Mouse (Mus musculus): ENCODE measurements around the gene Asb3. TPM values are rescaled to one million over a fixed set of nuclear protein-coding genes. Genes with fewer than 3 reads are reported as not detected.
"Not testable (repeated sequence)": the region's sequence is repeated elsewhere in the genome, so short reads cannot be mapped to it uniquely, and the experiment has no call there.

Asb3 gene
- polyA plus RNA-seq, 1 experiment from 2014 or later: 24.4 TPM

- 0 out of 2 replicates have a peak, but pooled peaks cover 2% of the 10 kb centered on the region for H3K36me3 ChIP-seq
- no peak overlapping the region for H3K9ac ChIP-seq
- H3K9me3 ChIP-seq: no peaks in the 10 kb centered on the region
- 0 out of 2 replicates have a peak, but pooled peaks cover 4% of the 10 kb centered on the region for H3K4me1 ChIP-seq (replicated peaks)
- H3K27ac ChIP-seq: no peak overlapping the region
- no peaks in the 10 kb centered on the region for H3K27me3 ChIP-seq (replicated peaks)
- H3K4me2 ChIP-seq (replicated peaks): peak overlapping the region; percentile 59
- WGBS: 38% methylated on average over 5 of the region's 5 CpGs
- no peak for ATAC-seq
- H3K4me3 ChIP-seq (replicated peaks): peak overlapping the region; percentile 81
Measured at GRCm38 (mm10) chr11:30952829-30953228, 67.6 kb downstream of the Asb3 start.

GRCm38 (mm10) chr11:30953469-30954154 is 68.4 kb downstream of the Asb3 start:
- H3K36me3 ChIP-seq: 0 out of 2 replicates have a peak, but pooled peaks cover 2% of the 10 kb centered on the region
- under 1% methylated on average over 23 of the region's 32 CpGs for WGBS
- H3K9me3 ChIP-seq: no peaks in the 10 kb centered on the region
- 0 out of 2 replicates have a peak, but pooled peaks cover 4% of the 10 kb centered on the region for H3K4me1 ChIP-seq (replicated peaks)
- peak overlapping the region; percentile 73 for H3K27ac ChIP-seq
- H3K27me3 ChIP-seq (replicated peaks): no peaks in the 10 kb centered on the region
- peak overlapping the region; percentile 86 for H3K9ac ChIP-seq
- peak overlapping the region; percentile 59 for H3K4me2 ChIP-seq (replicated peaks)
- peak; percentile 91 for ATAC-seq
- peak overlapping the region; percentile 81 for H3K4me3 ChIP-seq (replicated peaks)

- Histone ChIP-seq H3K9ac (peak within 1 kb of the TSS; percentile 86), H3K9me3 (no peaks in the 10 kb centered on the region), H3K27ac (peak within 1 kb of the TSS; percentile 77), H3K4me1 (replicated peaks) (0 out of 2 replicates have a peak, but pooled peaks cover 4% of the 10 kb centered on the region), H3K4me2 (replicated peaks) (peak within 1 kb of the TSS; percentile 68), H3K4me3 (replicated peaks) (peak within 1 kb of the TSS; percentile 81), H3K36me3 (no peaks in the 10 kb centered on the region), H3K27me3 (replicated peaks) (no peaks in the 10 kb centered on the region)
- under 1% methylated on average over 40 of the region's 40 CpGs for WGBS
- ATAC-seq: peak; percentile 99
Measured at GRCm38 (mm10) chr11:30954279-30954725, 69.1 kb downstream of the Asb3 start, which contains the start of gene Erlec1. Gene Erlec1, minus strand, starts transcription at chr11:30954335.

GRCm38 (mm10) chr11:30985237-30985636 is 100.0 kb downstream of the Asb3 start:
- Histone ChIP-seq H3K4me1 (replicated peaks) (no peaks in the 10 kb centered on the region), H3K4me3 (replicated peaks) (no peak overlapping the region), H3K27ac (no peak overlapping the region), H3K36me3 (no peaks in the 10 kb centered on the region), H3K27me3 (replicated peaks) (no peaks in the 10 kb centered on the region), H3K9me3 (no peaks in the 10 kb centered on the region), H3K9ac (no peak overlapping the region), H3K4me2 (replicated peaks) (no peak overlapping the region; the same call in 1 of the 2 replicates)
- ATAC-seq: no peak
- 43% methylated on average over 2 of the region's 2 CpGs for WGBS

DNA sequence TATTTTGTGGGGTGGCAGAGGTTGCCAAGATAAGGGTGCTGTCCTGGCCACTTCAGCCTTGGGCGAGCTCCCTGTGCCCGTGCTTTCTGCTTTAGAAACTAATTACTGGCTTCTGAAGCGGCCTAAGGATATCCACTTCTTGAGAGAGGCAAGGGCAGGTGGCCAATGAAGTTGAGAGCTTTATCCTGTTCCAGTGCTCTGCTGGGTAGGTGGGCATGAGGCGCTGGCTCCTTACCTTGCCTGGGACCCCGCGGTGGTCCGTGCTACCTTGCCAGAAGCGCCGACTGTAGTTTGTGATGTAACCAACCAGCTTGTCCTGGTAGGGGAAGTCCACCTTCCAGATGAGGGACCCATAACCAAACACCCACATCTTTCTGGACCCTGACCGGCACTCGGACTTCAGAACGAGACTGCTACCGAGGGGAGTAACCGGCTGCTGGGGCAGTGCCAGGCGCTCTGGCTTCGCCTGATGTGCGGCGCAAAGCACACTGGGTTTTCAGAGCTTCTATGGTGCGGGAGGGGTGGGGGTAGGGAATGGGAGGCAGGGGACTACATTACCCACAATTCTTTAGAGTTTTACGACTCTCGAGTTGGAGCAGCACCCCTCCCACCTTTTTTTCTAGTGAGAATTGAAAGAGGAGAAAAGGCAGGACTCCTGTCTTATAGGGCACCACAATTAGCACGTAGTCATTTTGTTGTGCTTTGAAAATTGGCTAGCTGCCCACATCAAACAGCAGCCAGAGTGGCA is 100.8 kb downstream of the Asb3 start, which contains the start of gene Chac2:
Gene Chac2, minus strand, starts transcription at position 474 of the 748 bp plus-strand sequence.
- H3K4me3 ChIP-seq (replicated peaks): peak within 1 kb of the TSS; percentile 60
- peak; percentile 99 for ATAC-seq
- H3K27me3 ChIP-seq (replicated peaks): no peaks in the 10 kb centered on the region
- H3K4me1 ChIP-seq (replicated peaks): no peaks in the 10 kb centered on the region
- H3K9me3 ChIP-seq: no peaks in the 10 kb centered on the region
- 2% methylated on average over 22 of the region's 22 CpGs for WGBS
- H3K9ac ChIP-seq: peak within 1 kb of the TSS; percentile 72
- no peaks in the 10 kb centered on the region for H3K36me3 ChIP-seq
- H3K4me2 ChIP-seq (replicated peaks): peak within 1 kb of the TSS; percentile 75
- peak within 1 kb of the TSS; percentile 37 for H3K27ac ChIP-seq

- no peaks in the 10 kb centered on the region for H3K27me3 ChIP-seq (replicated peaks)
- no peaks in the 10 kb centered on the region for H3K36me3 ChIP-seq
- peak overlapping the region; percentile 37 for H3K27ac ChIP-seq
- peak overlapping the region; percentile 60 for H3K4me3 ChIP-seq (replicated peaks)
- 2% methylated on average over 2 of the region's 2 CpGs for WGBS
- no peak overlapping the region; the same call in 1 of the 2 replicates for H3K9ac ChIP-seq
- H3K4me1 ChIP-seq (replicated peaks): no peaks in the 10 kb centered on the region
- peak overlapping the region; percentile 75 for H3K4me2 ChIP-seq (replicated peaks)
- peak; percentile 86 for ATAC-seq
- H3K9me3 ChIP-seq: no peaks in the 10 kb centered on the region
Measured at GRCm38 (mm10) chr11:30986625-30987017, 101.4 kb downstream of the Asb3 start.

GRCm38 (mm10) chr11:30996670-30997069 is 111.5 kb downstream of the Asb3 start:
- Histone ChIP-seq H3K4me3 (replicated peaks) (no peak overlapping the region), H3K36me3 (no peaks in the 10 kb centered on the region), H3K27me3 (replicated peaks) (no peaks in the 10 kb centered on the region), H3K9me3 (no peaks in the 10 kb centered on the region), H3K4me1 (replicated peaks) (no peaks in the 10 kb centered on the region), H3K9ac (no peak overlapping the region), H3K4me2 (replicated peaks) (no peak overlapping the region), H3K27ac (no peak overlapping the region)
- ATAC-seq: no peak
- 86% methylated on average over 3 of the region's 3 CpGs for WGBS

GRCm38 (mm10) chr11:30998199-30998598 is 113.0 kb downstream of the Asb3 start:
- H3K4me2 ChIP-seq (replicated peaks): no peak overlapping the region
- H3K27ac ChIP-seq: no peak overlapping the region
- H3K9ac ChIP-seq: no peak overlapping the region
- no peak; the same call in 1 of the 2 replicates for ATAC-seq
- H3K27me3 ChIP-seq (replicated peaks): no peaks in the 10 kb centered on the region
- H3K4me1 ChIP-seq (replicated peaks): no peaks in the 10 kb centered on the region
- H3K9me3 ChIP-seq: no peaks in the 10 kb centered on the region
- no peaks in the 10 kb centered on the region for H3K36me3 ChIP-seq
- 96% methylated on average over 5 of the region's 5 CpGs for WGBS
- no peak overlapping the region for H3K4me3 ChIP-seq (replicated peaks)

- Histone ChIP-seq H3K9me3 (no peaks in the 10 kb centered on the region), H3K27ac (no peak overlapping the region), H3K4me1 (replicated peaks) (no peaks in the 10 kb centered on the region), H3K4me2 (replicated peaks) (no peak overlapping the region), H3K36me3 (no peaks in the 10 kb centered on the region), H3K27me3 (replicated peaks) (no peaks in the 10 kb centered on the region), H3K9ac (no peak overlapping the region), H3K4me3 (replicated peaks) (no peak overlapping the region)
- WGBS: 74% methylated on average over 2 of the region's 2 CpGs
- ATAC-seq: no peak
Measured at GRCm38 (mm10) chr11:30998704-30999103, 113.5 kb downstream of the Asb3 start.

DNA sequence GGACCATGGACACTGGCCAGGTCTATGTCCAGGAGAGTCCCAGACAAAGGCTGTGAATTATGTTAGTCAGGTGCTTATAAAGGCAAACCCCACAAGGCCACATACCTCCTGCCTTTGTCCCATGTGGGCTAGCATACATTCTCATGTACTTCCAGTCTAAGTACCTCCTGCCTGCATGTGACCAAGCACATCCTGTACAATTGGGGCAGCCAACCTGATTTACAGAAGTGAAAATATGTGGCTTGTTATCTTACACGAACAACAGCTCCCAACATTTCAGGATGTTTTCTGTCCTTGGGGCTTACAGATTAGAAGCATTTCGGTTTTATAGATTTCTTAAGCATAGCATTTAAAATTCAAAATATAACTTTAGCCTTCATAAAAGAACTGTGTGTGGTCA is 114.8 kb downstream of the Asb3 start:
- no peak overlapping the region for H3K9ac ChIP-seq
- no peaks in the 10 kb centered on the region for H3K4me1 ChIP-seq (replicated peaks)
- H3K4me3 ChIP-seq (replicated peaks): no peak overlapping the region
- no peak overlapping the region for H3K27ac ChIP-seq
- H3K27me3 ChIP-seq (replicated peaks): no peaks in the 10 kb centered on the region
- 0 out of 2 replicates have a peak, but pooled peaks have one; percentile 28 for ATAC-seq
- no peak overlapping the region for H3K4me2 ChIP-seq (replicated peaks)
- WGBS: 92% methylated on average over 2 of the region's 2 CpGs
- H3K36me3 ChIP-seq: no peaks in the 10 kb centered on the region
- no peaks in the 10 kb centered on the region for H3K9me3 ChIP-seq

DNA sequence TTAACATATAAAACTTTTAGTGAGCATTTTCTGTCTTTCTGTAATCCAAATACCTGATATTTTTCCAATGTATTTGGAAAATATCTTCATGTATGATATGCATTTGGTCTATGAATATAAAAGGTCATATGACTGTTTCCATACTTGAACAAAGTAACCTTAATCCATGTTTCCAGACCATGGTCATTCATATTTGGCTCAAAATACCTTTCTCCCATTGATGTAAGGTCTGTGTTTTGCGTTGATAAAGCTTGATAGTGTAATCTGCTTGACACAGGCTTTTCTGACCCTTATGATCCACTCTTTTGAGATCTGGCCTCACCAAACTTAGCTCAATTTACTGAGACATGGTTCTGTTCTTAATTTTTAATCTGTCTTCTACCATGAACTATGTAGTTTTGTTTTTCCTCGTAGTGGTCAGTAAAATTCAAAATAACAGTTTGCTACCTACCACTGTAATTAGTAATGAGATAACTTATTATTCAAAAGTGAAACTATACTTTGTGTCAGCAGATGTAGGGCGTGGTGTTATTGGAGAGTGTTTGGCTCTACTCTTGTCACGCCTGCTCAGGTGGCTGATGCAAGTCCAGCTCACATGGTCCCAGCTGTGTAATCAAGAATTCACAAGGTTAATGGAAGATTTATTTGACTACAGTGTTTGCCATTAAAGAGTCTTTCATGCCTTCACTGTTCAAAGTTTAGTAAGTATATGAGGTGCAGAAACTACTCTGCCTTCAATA is 116.1 kb downstream of the Asb3 start:
- no peaks in the 10 kb centered on the region for H3K27me3 ChIP-seq (replicated peaks)
- no peak overlapping the region for H3K9ac ChIP-seq
- no peaks in the 10 kb centered on the region for H3K4me1 ChIP-seq (replicated peaks)
- no peaks in the 10 kb centered on the region for H3K9me3 ChIP-seq
- no peak overlapping the region for H3K4me2 ChIP-seq (replicated peaks)
- 87% methylated on average over 4 of the region's 4 CpGs for WGBS
- no peaks in the 10 kb centered on the region for H3K36me3 ChIP-seq
- no peak overlapping the region for H3K4me3 ChIP-seq (replicated peaks)
- no peak overlapping the region for H3K27ac ChIP-seq
- ATAC-seq: peak; percentile 88

GRCm38 (mm10) chr11:31009668-31010067 is 124.5 kb downstream of the Asb3 start:
- not testable (repeated sequence) for H3K9ac ChIP-seq; H3K36me3 ChIP-seq; H3K27me3 ChIP-seq (replicated peaks); H3K4me2 ChIP-seq (replicated peaks); H3K4me1 ChIP-seq (replicated peaks); H3K27ac ChIP-seq; H3K4me3 ChIP-seq (replicated peaks); H3K9me3 ChIP-seq; ATAC-seq
- 88% methylated on average over 1 of the region's 1 CpGs for WGBS
